Mouse (Mus musculus) G1E (cell line): Measurements from ENCODE around the gene Gna15.

Experiments used
- CTCF ChIP-seq: IDR thresholded peaks from 2 replicates; pipeline ENCODE4 v1.5.1; 2012; ENCODE audit warnings: low read depth, low read length, inconsistent platforms, mixed read lengths
- GATA1 ChIP-seq: IDR thresholded peaks from 2 replicates; pipeline ENCODE4 v1.6.1; 2012; ENCODE audit warnings: borderline replicate concordance, low read length, inconsistent platforms, mixed read lengths
- GATA2 ChIP-seq: IDR thresholded peaks from 2 replicates; pipeline ENCODE4 v1.6.1; 2012; ENCODE audit warnings: low read depth, low read length, inconsistent platforms, borderline replicate concordance
- POLR2AphosphoS5 ChIP-seq: IDR thresholded peaks from 2 replicates; pipeline ENCODE4 v1.6.1; 2012; ENCODE audit warnings: low read depth, low read length, inconsistent platforms; ENCODE audit not compliant: insufficient replicate concordance
- TAL1 ChIP-seq: conservative IDR thresholded peaks from 2 replicates; pipeline ENCODE4 v1.6.1; 2012; ENCODE audit warnings: low read depth, low read length, inconsistent platforms, mixed read lengths

DNA sequence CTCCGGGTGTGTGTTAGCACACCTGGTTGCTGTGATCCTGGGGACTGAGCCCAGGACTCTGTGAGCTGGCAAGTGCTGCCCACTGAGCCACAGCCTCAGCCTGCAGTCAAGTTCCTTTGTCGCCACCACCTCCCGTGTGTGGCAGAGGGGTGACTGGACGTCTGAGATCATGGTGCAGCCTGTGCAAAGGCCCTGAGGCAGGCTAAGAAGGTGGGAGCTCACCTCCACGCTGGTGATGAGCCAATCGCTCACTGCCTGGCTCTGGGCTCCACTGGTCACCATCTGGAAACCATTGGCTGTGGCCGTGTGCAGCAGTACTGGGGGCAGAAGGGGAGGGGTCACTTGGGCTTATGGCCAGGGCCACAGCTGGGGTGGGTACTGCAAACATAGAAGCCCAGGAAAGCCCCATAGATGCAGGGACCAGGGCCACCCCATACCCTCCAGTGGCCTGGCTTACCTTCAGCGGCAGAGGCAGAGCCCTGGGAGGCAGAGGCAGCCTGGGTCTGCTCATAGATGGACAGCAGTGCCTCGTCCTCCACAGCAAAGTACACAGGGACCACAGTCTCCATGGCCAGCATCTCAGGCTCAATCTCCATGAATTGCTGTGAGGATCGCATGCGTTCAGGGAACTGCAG, 31.3 kb downstream of the Gna15 start:
- TF ChIP-seq GATA1 (no peak), CTCF (no peak), POLR2AphosphoS5 (no peak), TAL1 (no peak), GATA2 (no peak)
